Mouse (Mus musculus) embryo, embryonic 11 days (tissue): Measurements from ENCODE around the gene Cox7a2.

Source experiments
- DNase-seq: peaks from one replicate; pipeline ENCODE4 v3.0.0-alpha.2; 2015

Cox7a2 gene

GRCm38 (mm10) chr9:79759385-79760005 lies at the start of gene Cox7a2:
Cox7a2 (minus strand) TSS chr9:79759878.
- peak; percentile 99 for DNase-seq

GRCm38 (mm10) chr9:79809411-79809810 lies 49.7 kb upstream of the Cox7a2 start:
- DNase-seq = no peak

- DNase-seq = no peak
These were observed 47.5 kb upstream of the Cox7a2 start for GRCm38 (mm10) chr9:79807178-79807577.

GRCm38 (mm10) chr9:79806317-79807075 lies 46.8 kb upstream of the Cox7a2 start:
- DNase-seq = peak; percentile 64

GRCm38 (mm10) chr9:79805426-79805825 lies 45.7 kb upstream of the Cox7a2 start:
- no peak for DNase-seq

GRCm38 (mm10) chr9:79796461-79797135 lies 36.9 kb upstream of the Cox7a2 start:
- DNase-seq = no peak

- DNase-seq = no peak
These were observed 35.4 kb upstream of the Cox7a2 start for GRCm38 (mm10) chr9:79795076-79795475.

GRCm38 (mm10) chr9:79792841-79793835 lies 33.5 kb upstream of the Cox7a2 start, which contains the start of gene Tmem30a:
Tmem30a (minus strand) TSS chr9:79793507.
- DNase-seq = peak; percentile 96

GRCm38 (mm10) chr9:79785794-79786085 lies 26.1 kb upstream of the Cox7a2 start:
- DNase-seq = no peak

GRCm38 (mm10) chr9:79784934-79785793 lies 25.5 kb upstream of the Cox7a2 start:
- no peak for DNase-seq

GRCm38 (mm10) chr9:79784439-79784838 lies 24.8 kb upstream of the Cox7a2 start:
- no peak for DNase-seq

- peak; percentile 17 for DNase-seq
These were observed 19.7 kb upstream of the Cox7a2 start for GRCm38 (mm10) chr9:79779354-79779753.

GRCm38 (mm10) chr9:79766991-79767545 lies 7.4 kb upstream of the Cox7a2 start:
- DNase-seq = no peak

- DNase-seq = no peak
These were observed 5.7 kb upstream of the Cox7a2 start for GRCm38 (mm10) chr9:79765329-79765728.

GRCm38 (mm10) chr9:79762519-79762918 lies 2.8 kb upstream of the Cox7a2 start:
- DNase-seq = no peak

GRCm38 (mm10) chr9:79760076-79760475 lies 398 bp upstream of the Cox7a2 start:
- no peak for DNase-seq

- DNase-seq = no peak
These were observed 4.4 kb downstream of the Cox7a2 start for GRCm38 (mm10) chr9:79755311-79755710.

- DNase-seq = no peak
These were observed 7.8 kb downstream of the Cox7a2 start for GRCm38 (mm10) chr9:79751846-79752245.

GRCm38 (mm10) chr9:79750709-79751108 lies 9.0 kb downstream of the Cox7a2 start:
- no peak for DNase-seq

GRCm38 (mm10) chr9:79745036-79745435 lies 14.6 kb downstream of the Cox7a2 start:
- DNase-seq = no peak

GRCm38 (mm10) chr9:79735608-79736007 lies 24.1 kb downstream of the Cox7a2 start:
- no peak for DNase-seq
